Mouse (Mus musculus) liver, embryonic 15.5 days (tissue): ENCODE results near the gene Pcna. TPM values are rescaled to one million over a fixed set of nuclear protein-coding genes. Genes with fewer than 3 reads are reported as not detected.

Experiments
- ATAC-seq: fragments of 200-750 bp; cut with Nextera tagmentation; 2 replicates; pipeline ENCODE4 v1.8.0; 2017; ENCODE audit warnings: moderate number of reproducible peaks, mild to moderate bottlenecking, moderate library complexity; ENCODE audit not compliant: insufficient read depth
- H3K27ac ChIP-seq: fragments of 300-500 bp; sonication (generic); replicated peaks from 2 replicates; pipeline ENCODE4 v1.5.1; 2015; ENCODE audit warnings: mild to moderate bottlenecking, inconsistent platforms
- H3K27me3 ChIP-seq: fragments of 300-500 bp; sonication (generic); 2 replicates; pipeline ENCODE4 v1.6.1; 2015; ENCODE audit warnings: mild to moderate bottlenecking, inconsistent platforms
- H3K36me3 ChIP-seq: fragments of 300-500 bp; sonication (generic); replicated peaks from 2 replicates; pipeline ENCODE4 v1.6.1; 2015; ENCODE audit warnings: moderate library complexity, mild to moderate bottlenecking, inconsistent platforms
- H3K4me1 ChIP-seq: fragments of 300-500 bp; sonication (generic); replicated peaks from 2 replicates; pipeline ENCODE4 v1.6.1; 2015; ENCODE audit warnings: inconsistent platforms
- H3K4me2 ChIP-seq: fragments of 300-500 bp; sonication (generic); 2 replicates; pipeline ENCODE4 v1.6.1; 2015; ENCODE audit warnings: moderate library complexity, mild to moderate bottlenecking, inconsistent platforms
- H3K4me3 ChIP-seq: fragments of 300-500 bp; sonication (generic); replicated peaks from 2 replicates; pipeline ENCODE4 v1.5.1; 2015; ENCODE audit warnings: mild to moderate bottlenecking, inconsistent platforms
- H3K9ac ChIP-seq: fragments of 300-500 bp; sonication (generic); 2 replicates; pipeline ENCODE4 v1.6.1; 2015; ENCODE audit warnings: moderate library complexity, mild to moderate bottlenecking, inconsistent platforms
- H3K9me3 ChIP-seq: fragments of 300-500 bp; sonication (generic); replicated peaks from 2 replicates; pipeline ENCODE4 v1.6.1; 2016; ENCODE audit warnings: inconsistent platforms
- WGBS: fragments of 180-500 bp; shearing (Covaris S2); methylation state at CpG from one replicate; pipeline ENCODE4 v1.1.7; 2015; ENCODE audit warnings: mixed read lengths; ENCODE audit not compliant: insufficient replicate concordance; 5-methylcytosine and 5-hydroxymethylcytosine counted together
- polyA plus RNA-seq: library from polyadenylated mRNA; unstranded; fragments of >200 nt; fragmentation: Nextera tagmentation; extraction: Ambion mirVana; gene quantifications from 2 replicates; pipeline ENCODE4 v1.2.1, GENCODE M21; 2015

Pcna gene
- polyA plus RNA-seq, 1 experiment from 2014 or later, result 274 TPM

GRCm38 (mm10) chr2:132284492-132285139 is 31.5 kb upstream of the Pcna start:
- H3K27me3 ChIP-seq, result no peaks in the 10 kb centered on the region
- peaks cover 44% of the 10 kb centered on the region for H3K4me1 ChIP-seq
- peak overlapping the region; percentile 73 for H3K27ac ChIP-seq
- no peak overlapping the region for H3K4me2 ChIP-seq
- 0 out of 2 replicates have a peak, but pooled peaks cover 6% of the 10 kb centered on the region for H3K36me3 ChIP-seq
- H3K4me3 ChIP-seq, result no peak overlapping the region
- WGBS, result 38% methylated on average over 12 of the region's 12 CpGs
- peak; percentile 56 for ATAC-seq
- H3K9ac ChIP-seq, result no peak overlapping the region
- no peaks in the 10 kb centered on the region for H3K9me3 ChIP-seq

GRCm38 (mm10) chr2:132283236-132284070 is 30.3 kb upstream of the Pcna start:
- Histone ChIP-seq H3K4me1 (peaks cover 45% of the 10 kb centered on the region), H3K4me2 (peak overlapping the region; percentile 26; the same call in 1 of the 2 replicates)
- ATAC-seq, result peak; percentile 74; the same call in 1 of the 2 replicates

GRCm38 (mm10) chr2:132282453-132283174 is 29.5 kb upstream of the Pcna start:
- H3K9me3 ChIP-seq, result no peaks in the 10 kb centered on the region
- 36% methylated on average over 12 of the region's 12 CpGs for WGBS
- ATAC-seq, result peak; percentile 67
- H3K4me1 ChIP-seq, result peaks cover 48% of the 10 kb centered on the region
- no peak overlapping the region for H3K4me3 ChIP-seq
- 0 out of 2 replicates have a peak, but pooled peaks cover 6% of the 10 kb centered on the region for H3K36me3 ChIP-seq
- H3K27me3 ChIP-seq, result no peaks in the 10 kb centered on the region
- H3K9ac ChIP-seq, result no peak overlapping the region
- peak overlapping the region; percentile 26; the same call in 1 of the 2 replicates for H3K4me2 ChIP-seq
- peak overlapping the region; percentile 73 for H3K27ac ChIP-seq

More at GRCm38 (mm10) chr2:132283236-132284070, 30.3 kb upstream of the Pcna start:
- 0 out of 2 replicates have a peak, but pooled peaks cover 6% of the 10 kb centered on the region for H3K36me3 ChIP-seq
- no peak overlapping the region for H3K9ac ChIP-seq
- no peaks in the 10 kb centered on the region for H3K27me3 ChIP-seq
- no peak overlapping the region for H3K4me3 ChIP-seq
- peak overlapping the region; percentile 73 for H3K27ac ChIP-seq
- 50% methylated on average over 15 of the region's 15 CpGs for WGBS
- no peaks in the 10 kb centered on the region for H3K9me3 ChIP-seq

GRCm38 (mm10) chr2:132281560-132282452 is 28.7 kb upstream of the Pcna start:
- Histone ChIP-seq H3K36me3 (0 out of 2 replicates have a peak, but pooled peaks cover 6% of the 10 kb centered on the region), H3K4me3 (no peak overlapping the region), H3K9ac (no peak overlapping the region), H3K27me3 (no peaks in the 10 kb centered on the region), H3K4me2 (no peak overlapping the region), H3K27ac (peak overlapping the region; percentile 29; the same call in 1 of the 2 replicates), H3K4me1 (peaks cover 48% of the 10 kb centered on the region), H3K9me3 (no peaks in the 10 kb centered on the region)
- WGBS, result 44% methylated on average over 10 of the region's 10 CpGs
- ATAC-seq, result no peak

- Histone ChIP-seq H3K36me3 (0 out of 2 replicates have a peak, but pooled peaks cover 6% of the 10 kb centered on the region), H3K4me2 (no peak overlapping the region), H3K4me1 (peaks cover 51% of the 10 kb centered on the region), H3K9me3 (no peaks in the 10 kb centered on the region), H3K27ac (no peak overlapping the region), H3K9ac (no peak overlapping the region), H3K27me3 (no peaks in the 10 kb centered on the region), H3K4me3 (no peak overlapping the region)
- WGBS, result 81% methylated on average over 10 of the region's 10 CpGs
- no peak for ATAC-seq
Observed at GRCm38 (mm10) chr2:132280518-132281120, 27.5 kb upstream of the Pcna start.

- no peak overlapping the region for H3K4me2 ChIP-seq
- WGBS, result 72% methylated on average over 4 of the region's 4 CpGs
- no peak overlapping the region for H3K27ac ChIP-seq
- no peak overlapping the region for H3K4me3 ChIP-seq
- H3K4me1 ChIP-seq, result peaks cover 47% of the 10 kb centered on the region
- H3K9ac ChIP-seq, result no peak overlapping the region
- H3K9me3 ChIP-seq, result no peaks in the 10 kb centered on the region
- no peak for ATAC-seq
- peaks cover 6% of the 10 kb centered on the region; the same call in 1 of the 2 replicates for H3K36me3 ChIP-seq
- no peaks in the 10 kb centered on the region for H3K27me3 ChIP-seq
Observed at GRCm38 (mm10) chr2:132279978-132280377, 26.9 kb upstream of the Pcna start.

- peaks cover 41% of the 10 kb centered on the region for H3K4me1 ChIP-seq
- no peak overlapping the region for H3K9ac ChIP-seq
- ATAC-seq, result no peak
Observed at GRCm38 (mm10) chr2:132279336-132279882, 26.3 kb upstream of the Pcna start.

GRCm38 (mm10) chr2:132278273-132278853 is 25.2 kb upstream of the Pcna start:
- H3K4me1 ChIP-seq, result peaks cover 30% of the 10 kb centered on the region
- H3K27me3 ChIP-seq, result no peaks in the 10 kb centered on the region
- 63% methylated on average over 8 of the region's 8 CpGs for WGBS
- H3K36me3 ChIP-seq, result peaks cover 6% of the 10 kb centered on the region; the same call in 1 of the 2 replicates
- ATAC-seq, result no peak
- no peaks in the 10 kb centered on the region for H3K9me3 ChIP-seq
- no peak overlapping the region for H3K4me3 ChIP-seq
- H3K27ac ChIP-seq, result no peak overlapping the region
- no peak overlapping the region for H3K4me2 ChIP-seq
- H3K9ac ChIP-seq, result no peak overlapping the region

More at GRCm38 (mm10) chr2:132279336-132279882, 26.3 kb upstream of the Pcna start:
- Histone ChIP-seq H3K4me3 (no peak overlapping the region), H3K4me2 (no peak overlapping the region), H3K27me3 (no peaks in the 10 kb centered on the region), H3K9me3 (no peaks in the 10 kb centered on the region), H3K36me3 (peaks cover 6% of the 10 kb centered on the region; the same call in 1 of the 2 replicates), H3K27ac (no peak overlapping the region)
- 52% methylated on average over 3 of the region's 3 CpGs for WGBS

- Histone ChIP-seq H3K9ac (no peak overlapping the region), H3K27ac (no peak overlapping the region), H3K4me2 (no peak overlapping the region), H3K27me3 (no peaks in the 10 kb centered on the region), H3K9me3 (no peaks in the 10 kb centered on the region), H3K4me3 (no peak overlapping the region), H3K4me1 (peaks cover 19% of the 10 kb centered on the region), H3K36me3 (peaks cover 6% of the 10 kb centered on the region; the same call in 1 of the 2 replicates)
- 60% methylated on average over 4 of the region's 4 CpGs for WGBS
- ATAC-seq, result no peak
Observed at GRCm38 (mm10) chr2:132276249-132276648, 23.1 kb upstream of the Pcna start.
